Mouse (Mus musculus): Measurements from ENCODE around the gene Pxn. TPM values are rescaled to one million over a fixed set of nuclear protein-coding genes. Genes with fewer than 3 reads are reported as not detected.
"Not testable (repeated sequence)": the region's sequence is repeated elsewhere in the genome, so short reads cannot be mapped to it uniquely, and the experiment has no call there.

Gene Pxn
- total RNA-seq, 1 experiment from 2014 or later, result 48.9 TPM

DNA sequence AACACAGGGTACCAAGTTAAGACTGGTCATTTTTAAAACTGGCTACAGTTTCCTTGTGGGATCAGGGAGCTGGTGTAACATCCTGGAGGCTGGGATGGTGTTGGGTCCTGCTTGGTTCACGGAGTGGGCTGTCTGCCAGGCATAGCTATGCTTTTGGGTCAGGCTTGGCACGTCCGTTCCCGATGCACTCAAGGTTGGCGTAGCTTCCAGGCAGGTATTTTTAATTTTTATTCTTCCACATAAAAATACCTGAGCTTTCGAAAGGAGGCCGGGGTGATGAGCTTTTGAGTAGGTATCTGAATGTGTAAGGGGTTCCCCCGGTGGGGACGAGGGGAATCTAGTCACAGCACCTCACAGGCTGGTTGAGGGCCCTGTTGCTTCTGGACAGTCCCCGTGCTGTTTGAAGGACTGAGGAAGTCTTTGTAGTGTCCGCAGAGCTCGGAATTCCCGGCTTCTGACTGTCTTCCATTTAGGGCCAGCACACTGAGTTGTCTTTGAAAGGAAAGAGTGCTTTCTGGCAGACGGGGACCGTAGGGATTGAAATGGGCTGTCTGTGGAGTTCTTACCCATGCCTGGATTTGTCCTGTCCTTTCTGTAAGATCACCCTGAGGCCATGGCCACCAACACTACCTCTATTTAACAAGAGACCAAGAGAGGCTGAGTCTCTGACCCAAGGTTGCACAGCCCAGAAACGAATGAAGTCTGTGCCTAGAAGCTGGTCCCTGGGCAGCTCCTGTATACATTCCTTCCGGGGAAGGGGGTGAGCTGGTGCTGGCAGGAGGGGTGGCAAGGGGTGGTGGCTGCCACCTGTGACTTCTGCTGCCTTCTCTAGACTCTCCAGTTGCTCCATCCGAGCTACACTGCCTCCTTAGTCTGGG, 1.7 kb downstream of the Pxn start:
- DNase-seq, result peak; percentile 69

DNA sequence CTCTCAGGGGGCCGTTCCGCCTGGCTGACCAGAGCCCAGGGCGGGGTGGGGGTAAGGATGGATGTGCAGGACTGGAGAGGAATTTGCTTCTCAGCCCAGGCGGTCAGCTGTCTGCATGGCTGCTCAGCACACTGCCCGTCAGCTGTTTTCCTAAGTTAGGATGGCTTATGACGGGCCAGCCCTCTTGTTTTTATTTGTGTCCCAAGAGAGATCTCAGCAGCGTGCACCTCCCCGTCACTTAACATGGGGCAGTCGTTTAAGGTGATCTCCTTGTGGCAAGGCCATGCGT, 2.3 kb downstream of the Pxn start:
- DNase-seq, result no peak

DNA sequence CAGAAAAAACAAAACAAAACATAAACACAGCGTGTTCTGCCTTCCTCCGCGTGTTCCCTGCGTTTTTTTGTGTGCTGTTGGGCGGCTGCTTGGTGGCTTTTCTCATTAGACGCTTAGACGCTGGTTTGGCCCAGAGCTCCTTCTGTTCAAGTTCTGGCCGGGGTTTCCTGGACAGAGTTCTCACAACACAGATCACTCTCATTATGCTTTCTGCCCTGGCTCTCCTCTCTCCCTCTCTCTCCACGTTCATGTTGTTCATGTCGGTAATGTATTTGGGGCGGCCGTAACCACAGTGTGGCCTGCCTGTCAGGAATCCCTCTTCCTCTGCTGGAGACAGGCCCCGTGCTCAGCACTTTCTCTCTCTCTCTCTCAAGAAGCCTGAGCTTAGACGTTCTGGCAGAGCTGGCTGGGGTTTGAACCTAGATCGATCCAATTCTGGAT, 2.9 kb downstream of the Pxn start:
- no peak for DNase-seq

DNA sequence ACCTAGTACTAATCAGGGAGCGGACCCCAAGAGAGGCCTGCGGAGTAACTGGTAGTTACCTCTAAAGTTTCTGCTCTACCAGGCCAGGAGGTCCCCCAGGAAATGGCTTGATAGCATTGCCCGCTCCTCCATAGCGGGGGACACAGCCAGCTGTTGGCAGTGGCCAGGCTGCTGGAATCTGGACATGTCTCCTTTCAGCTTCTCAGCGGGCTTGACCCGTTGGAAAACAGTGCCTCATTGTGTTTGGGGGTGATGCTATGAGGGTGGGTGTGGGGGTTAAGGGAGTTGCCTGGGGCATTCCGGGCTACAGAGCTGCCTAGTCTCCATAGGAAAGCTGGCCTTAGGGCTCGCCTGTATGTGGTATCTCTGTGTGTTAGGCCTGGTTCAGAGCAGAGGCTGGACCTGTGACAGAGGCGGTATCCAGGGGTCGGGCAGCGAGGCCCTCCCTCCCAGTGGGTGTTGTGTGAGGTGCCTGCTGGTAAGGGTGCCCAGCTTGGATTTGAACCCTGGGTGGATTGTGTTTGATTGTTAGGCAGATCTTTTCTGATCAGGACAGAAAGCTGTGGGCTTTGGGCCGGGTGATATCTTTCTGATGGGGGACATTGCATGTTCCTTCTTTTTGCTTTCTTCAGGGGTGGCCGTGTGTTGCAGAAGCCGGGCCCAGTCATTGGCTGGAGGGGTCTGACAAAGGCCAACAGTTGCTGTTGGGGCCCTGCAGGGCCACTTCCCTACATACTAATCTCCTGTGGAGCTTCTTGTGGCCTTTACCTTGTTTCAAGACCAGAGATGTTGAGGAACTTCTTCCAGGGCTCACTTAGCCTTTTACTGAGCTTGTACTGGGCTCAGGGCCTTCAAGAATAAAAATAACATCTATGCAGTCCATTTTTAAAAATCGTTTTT, 3.6 kb downstream of the Pxn start:
- DNase-seq, result no peak

DNA sequence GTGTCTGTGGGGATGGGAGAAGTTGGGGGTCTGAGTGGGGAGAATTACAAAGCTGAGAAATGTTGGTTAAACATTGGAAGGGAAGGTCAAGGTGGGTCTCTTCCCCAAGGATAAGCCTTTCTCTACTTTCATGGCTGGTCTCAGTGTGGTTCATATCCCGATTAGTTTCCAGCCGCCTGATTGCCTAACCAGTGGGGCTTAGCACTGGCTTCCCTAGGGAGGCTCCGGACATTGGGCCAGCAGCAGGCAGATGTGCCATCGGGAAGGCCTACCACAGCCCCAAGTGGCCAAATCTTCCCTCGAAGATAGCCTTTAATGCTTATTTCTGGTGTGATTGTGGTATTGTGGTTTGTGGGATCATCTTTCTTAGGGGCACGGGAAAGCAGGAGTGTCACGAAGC, 5.9 kb downstream of the Pxn start:
- peak; percentile 57 for DNase-seq

DNA sequence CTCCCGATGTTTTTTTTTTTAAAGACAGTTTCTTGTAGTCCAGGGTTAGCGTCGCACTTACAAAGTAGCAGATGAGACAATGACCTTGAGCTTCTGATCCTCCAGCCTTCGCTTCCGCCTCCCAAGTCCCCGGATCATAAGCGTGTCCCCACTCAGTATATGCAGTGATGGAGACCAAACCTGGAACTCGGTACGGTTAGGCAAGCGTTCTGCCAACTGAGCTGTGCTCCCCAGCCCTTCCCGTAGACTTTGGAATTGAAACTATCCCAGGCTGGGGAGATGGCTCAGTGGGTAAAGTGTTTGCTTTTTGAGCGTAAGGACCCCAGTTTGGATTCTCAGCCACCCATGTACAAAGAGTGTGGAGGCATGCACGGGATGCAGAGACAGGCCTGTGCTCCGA, 6.8 kb downstream of the Pxn start:
- no peak for DNase-seq

DNA sequence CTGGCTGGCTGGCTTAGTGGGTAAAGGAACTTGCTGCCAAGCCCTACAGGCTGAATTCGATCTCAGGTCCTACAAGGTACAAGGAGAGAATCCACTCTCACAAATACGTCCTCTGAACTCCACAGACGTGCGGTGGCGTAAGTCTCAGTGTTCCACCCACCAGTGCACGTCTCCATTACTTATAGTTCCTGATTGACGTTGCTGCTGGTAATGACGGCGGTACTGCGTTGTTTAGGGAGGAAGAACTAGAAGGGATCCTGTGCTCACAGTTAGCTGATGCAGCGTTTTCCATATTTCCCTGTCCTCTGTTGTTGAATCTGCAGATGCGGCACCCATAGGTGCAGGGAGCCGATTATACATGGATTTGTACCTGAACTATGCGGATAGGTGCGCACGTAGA, 7.2 kb downstream of the Pxn start:
- DNase-seq, result no peak

DNA sequence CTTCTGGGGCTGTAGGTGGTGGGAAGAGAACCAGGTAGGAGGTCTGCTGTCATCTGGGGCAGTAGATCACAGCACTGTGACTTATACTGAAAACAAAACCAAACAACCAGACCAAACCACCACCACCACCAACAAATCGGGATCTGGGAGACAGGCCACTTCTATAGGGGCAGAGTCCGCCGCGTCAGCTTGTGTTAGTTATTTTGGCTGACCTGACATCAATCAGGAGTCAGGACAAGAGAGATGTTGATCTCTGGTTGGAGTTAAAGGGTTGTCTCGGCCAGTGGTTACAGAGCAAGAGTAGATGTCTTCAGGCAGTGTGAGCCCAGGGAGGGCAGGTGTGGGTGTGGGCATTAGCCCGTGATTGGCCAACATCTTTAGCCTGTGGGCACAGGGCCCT, 7.9 kb downstream of the Pxn start:
- no peak for DNase-seq

DNA sequence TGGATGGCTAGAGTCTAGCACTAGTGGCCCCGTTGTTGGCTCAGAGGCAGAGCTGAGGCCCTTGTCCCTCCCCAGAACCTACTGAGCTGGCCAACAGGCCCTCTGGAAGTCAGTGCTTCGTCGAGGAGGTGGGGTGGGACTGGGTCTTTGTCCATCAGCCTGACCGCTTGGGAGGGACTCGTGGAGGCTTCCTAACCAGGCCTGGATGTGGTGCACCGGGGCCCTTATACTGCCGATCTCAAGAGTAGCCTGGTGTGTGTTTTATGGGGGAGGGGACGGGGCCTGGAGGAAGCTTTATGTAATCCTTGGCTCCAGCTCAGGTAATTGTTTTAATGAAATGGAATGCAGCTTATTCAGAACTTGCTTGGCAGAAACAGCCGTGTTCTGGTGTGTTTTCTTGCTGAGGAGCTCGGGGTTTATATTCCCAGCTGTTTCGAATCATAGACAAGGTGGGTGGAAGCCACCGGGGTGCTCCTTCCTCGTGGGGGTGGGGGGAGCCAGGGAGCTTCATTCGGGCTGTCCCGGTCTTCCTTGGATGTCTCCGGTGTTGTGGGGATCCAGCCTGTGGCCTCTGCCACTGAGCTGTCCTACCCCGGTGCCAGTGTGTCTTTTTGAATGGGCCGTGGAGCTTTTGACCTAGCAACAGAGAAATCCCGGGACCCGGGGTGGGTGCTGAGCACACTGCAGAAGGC, 8.6 kb downstream of the Pxn start:
- DNase-seq, result peak; percentile 49

DNA sequence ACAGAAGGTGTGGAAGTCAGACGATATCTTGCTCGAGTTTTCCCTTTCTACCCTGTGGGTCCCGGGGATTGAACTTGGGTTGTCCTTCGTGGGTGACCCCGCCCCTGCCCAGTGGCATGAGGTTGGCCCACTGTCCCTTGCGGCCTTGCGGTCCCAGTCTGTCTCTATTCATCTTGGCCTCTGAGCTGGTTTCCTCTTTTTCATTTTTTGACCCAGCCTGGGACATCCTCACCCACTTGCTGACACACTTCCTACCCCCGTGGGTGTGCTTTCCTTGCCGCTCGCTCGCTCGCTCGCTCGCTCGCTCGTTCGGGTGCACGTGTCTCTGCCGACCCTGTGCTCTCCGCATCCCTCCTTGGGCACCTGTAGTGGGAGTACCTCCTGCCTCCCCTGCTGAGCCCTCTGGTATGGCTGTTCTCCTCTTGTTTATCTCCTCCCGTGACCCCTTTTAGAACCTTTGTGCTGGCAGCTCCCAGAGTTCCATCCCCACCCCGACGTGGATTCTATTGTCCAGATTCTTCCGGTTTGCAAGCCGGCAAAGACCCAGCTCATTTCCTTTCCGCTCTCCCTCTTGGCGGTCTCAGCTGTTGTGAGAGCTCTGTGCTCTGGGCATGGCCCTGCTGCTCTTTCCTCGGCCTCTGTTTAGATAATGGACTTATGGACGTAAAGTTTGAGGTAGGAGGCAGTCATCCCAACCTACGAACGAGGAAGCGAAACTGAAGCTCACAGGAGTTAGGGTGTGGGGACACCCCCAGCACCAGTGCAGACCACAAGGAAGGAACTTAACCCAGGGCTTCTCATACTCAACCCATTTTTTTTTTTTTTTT, 9.8 kb downstream of the Pxn start:
- DNase-seq, result peak; percentile 51

DNA sequence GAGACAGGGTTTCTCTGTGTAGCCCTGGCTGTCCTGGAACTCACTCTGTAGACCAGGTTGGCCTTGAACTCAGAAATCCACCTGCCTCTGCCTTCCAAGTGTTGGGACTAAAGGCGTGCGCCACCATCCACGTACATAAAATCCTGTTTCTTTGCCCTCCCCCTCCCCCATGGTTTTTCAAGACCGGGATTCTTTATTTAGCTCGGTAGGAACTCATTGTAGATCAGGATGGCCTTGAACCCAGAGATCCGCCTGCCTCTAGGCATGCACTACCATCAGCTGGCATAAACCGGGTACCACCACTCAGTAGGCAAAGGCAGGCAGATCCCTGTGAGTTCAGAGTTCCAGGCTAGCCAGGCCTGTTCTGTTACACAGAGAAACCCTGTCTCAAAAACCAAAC, 10.4 kb downstream of the Pxn start:
- no peak for DNase-seq

DNA sequence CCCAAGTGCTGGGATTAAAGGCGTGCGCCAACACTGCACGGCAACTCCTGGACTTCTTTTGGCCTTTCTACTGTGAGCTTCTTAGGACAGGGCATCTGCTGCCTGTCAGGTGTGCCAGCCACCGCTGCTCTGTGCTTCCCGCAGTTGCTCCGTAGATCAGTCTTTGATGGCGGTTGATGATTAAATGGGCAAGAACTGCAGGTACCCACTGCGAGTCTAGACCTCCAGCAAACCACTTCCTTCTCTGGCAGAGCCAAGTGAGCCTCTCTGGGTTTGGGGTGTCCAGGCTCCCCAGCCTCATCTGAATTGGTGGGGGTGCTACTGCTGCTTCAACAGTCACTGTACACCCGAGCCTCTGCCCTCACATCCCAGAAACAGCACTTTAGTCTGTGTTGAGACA, 11.0 kb downstream of the Pxn start:
- DNase-seq, result no peak

DNA sequence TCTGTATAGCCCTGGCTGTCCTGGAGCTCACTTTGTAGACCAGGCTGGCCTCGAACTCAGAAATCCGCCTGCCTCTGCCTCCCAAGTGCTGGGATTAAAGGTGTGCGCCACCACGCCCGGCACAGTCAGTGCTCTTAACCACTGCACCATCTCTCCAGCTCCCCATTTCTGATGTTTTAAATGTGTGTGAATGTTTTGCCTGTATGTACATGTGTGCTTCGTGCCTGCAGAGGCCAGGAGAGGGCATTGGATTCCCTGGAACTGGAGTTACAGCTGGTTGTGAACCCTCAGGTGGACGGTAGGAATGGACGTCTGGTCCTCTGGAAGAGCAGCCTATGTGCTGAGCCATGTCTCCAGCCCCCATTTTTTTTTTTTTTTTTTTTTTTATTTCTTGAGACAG, 11.7 kb downstream of the Pxn start:
- not testable (repeated sequence) for DNase-seq

DNA sequence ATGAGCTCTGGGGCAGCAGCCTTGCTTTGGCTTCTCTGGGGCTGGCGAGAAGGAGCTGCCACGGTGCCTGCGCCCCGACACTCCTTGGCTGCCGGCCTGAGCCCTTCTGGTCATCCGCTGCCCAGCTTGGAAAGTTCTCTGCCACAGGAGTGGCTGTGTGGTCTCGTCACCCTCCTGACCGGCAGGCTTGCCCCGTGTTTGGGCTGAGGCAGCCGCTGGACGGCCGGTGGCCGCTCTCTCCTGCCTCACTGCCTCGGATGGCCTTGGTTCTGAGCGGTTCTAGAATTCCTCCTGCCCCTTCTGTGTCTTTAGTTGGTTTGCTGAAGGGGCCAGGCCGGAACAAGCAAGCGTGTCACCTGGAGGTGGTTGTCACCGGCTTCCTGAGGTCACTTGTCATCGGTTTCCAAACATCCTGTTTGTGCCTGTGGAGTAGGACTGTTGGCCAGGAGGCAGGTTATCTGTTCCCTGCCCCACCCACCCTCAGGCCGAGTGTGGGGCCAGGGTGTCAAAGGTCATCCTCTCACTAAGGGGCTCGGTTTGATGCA, 13.9 kb downstream of the Pxn start:
- peak; percentile 59 for DNase-seq

DNA sequence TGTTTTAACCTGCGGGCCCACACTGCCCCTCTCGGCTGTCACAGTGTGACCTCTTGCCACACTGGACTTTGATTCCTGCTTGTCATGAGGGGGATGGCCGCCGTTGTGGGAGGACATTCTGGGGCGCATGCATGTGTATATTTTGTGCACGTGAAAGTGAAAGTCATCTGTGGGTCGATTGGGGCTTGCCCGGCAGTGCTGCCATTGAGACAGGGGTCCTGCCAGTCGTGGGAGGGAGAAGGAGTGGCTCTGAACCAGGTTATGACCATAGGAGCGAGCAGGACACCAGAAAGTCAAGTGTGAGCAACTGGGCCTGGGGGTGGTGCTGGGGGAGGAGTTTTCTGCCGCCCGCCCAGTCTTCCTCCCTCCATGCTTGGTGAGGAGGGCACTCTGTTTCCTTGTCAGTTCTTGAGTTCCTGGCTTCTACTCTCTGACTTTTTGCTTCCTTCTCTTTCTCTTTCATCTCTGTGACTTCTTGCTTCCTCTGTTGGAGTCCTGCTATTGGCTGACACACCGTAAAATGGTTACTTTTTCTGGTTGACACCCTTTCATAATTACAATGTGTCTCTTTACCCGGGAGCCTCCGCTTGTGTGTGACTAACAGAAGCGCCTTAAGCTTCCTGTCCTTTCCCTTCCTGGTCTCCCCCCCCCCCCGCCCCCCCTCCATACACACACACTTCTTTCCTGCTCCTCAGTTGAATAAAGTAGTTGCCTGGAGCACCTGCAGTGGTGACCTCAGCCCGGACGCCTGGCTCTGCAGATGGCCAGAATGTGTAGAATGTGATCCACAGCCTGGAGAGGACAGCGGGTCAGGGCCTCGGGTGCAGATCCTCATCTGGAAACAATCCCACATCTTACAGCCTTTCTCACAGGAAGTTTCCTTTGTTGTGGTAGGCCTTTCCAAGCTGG, 15.3 kb downstream of the Pxn start:
- DNase-seq, result peak; percentile 69

DNA sequence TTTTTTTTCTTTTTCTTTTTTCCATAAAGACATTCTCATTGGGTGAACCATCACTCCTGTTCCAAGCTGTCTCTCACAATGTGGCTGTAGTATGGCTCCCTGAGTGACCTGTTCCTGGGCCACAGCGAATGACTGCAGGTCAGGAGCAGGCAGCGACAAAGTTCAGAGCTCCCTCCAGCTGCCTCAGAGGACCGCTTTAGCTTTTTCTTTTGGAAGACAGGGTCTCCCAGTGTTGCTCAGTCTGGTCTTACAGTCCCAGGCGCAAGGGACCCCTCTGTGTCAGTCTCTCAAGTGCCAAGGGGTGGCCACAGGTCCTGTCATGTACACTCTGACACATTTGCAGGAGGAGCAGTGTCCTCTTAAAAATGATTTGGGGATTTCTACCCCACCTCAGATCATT, 16.1 kb downstream of the Pxn start:
- no peak for DNase-seq

DNA sequence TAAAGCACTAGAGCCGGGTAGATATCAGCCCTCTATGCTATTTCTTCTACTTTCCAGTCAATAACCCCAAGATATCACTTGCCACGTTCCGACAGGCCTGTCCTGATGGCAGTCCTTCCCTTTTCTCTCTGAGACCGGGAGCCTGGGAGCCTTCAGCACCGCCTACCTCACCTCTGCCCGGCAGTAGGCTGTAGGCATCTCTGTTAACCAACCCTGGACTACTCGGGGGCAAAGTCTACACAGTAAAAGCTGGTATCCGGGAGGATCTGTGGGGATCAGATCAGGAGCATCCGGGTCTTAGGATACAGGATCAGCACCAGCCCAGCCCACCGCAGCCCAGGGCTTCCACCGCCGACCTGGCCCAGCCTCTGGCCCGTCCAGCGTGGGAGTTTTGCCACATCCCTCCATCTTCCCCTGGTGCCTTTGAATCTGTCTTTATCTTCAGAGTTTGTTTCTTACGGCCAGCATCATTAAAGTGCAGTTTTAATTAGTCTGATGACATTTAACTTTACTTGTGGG, 16.6 kb downstream of the Pxn start:
- no peak for DNase-seq

DNA sequence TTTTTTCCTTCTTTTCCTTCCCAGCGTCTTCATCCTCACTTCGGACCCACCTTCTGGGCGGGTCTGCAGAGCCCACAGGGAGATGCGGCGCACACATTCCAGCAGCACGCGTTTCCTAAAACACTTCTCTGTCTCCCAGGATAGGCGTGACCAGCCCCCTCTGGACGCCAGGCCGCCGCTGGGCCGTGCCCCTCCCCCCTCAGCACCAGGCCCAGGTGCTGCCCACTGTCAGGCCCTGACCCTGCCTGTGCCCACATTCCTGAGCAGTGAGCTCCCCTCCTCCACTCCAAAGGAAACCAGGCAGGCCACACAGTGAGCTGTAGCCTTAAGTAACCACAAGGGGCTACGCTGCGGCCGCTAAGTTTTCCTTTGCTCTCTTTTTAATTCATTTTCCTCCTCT, 17.5 kb downstream of the Pxn start:
- DNase-seq, result peak; percentile 48

DNA sequence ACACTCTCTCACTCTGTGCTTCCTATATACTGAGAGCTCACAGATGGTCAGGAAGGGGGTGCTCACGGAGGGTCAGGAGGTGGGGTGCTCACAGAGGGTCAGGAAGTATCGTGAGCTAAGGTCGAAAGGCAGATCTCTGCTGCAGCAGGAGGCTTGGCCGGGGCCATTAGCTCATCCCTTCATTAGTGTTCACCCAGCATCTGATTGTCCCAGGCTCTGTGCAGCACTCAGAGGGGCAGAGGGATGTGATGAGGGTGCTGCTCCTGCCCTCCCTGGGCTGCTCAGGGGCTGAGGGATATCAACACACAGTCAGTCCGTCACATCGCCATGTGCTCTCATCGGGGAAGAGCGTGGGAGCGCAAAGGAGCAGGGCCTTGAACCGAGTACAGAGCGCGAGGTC, 18.0 kb downstream of the Pxn start:
- no peak for DNase-seq

DNA sequence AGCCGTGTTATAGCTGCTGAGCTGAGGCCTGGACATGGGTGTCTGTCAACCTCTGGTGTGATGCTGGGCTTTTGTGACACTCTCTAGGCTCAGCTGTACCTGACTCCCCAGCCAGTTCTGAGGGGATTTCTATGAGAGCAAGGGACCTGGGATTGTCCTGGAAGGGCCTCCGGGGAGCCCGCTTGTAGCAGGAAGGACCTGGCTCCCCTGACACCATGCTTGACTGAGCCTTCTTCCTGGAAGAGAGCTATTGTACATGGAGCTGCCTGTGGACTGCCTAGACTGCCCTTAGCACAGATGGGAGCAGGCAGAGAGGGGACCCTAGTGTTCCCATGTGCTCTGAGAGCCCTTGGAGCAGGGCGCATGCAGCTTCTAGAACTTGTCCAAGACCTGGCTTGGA, 18.9 kb downstream of the Pxn start:
- no peak for DNase-seq

All from adrenal gland, postnatal 14 days (tissue).